Mouse (Mus musculus) ES-E14 (cell line): ENCODE data around the gene Slc25a23.

Experiments
- CHD2 ChIP-seq: IDR thresholded peaks from 2 replicates; pipeline ENCODE4 v1.6.1; 2014; ENCODE audit warnings: mild to moderate bottlenecking, low read depth, low read length, inconsistent platforms
- MAFK ChIP-seq: IDR thresholded peaks from 2 replicates; pipeline ENCODE4 v1.6.1; 2014; ENCODE audit warnings: mild to moderate bottlenecking, low read depth, low read length, inconsistent platforms; ENCODE audit not compliant: insufficient read depth
- ZNF384 ChIP-seq: IDR thresholded peaks from 2 replicates; pipeline ENCODE4 v1.6.1; 2012; ENCODE audit warnings: low read depth, low read length, inconsistent platforms

- no peak for TF ChIP-seq MAFK
- no peak for TF ChIP-seq CHD2
- TF ChIP-seq ZNF384: no peak
Observed at GRCm38 (mm10) chr17:57079919-57080318, 20.3 kb upstream of the Slc25a23 start.
